Mouse (Mus musculus) limb, embryonic 10.5 days (tissue): ENCODE measurements around the gene Tysnd1. TPM values are rescaled to one million over a fixed set of nuclear protein-coding genes. Genes with fewer than 3 reads are reported as not detected.
A peak's percentile ranks its signal among the peaks of the same experiment; 100 is the strongest.

Source experiments
- DNase-seq: peaks from one replicate; pipeline ENCODE4 v3.0.0-alpha.2; 2017; ENCODE audit warnings: low spot score
- H3K27ac ChIP-seq: fragments of 300-500 bp; sonication (generic); 2 replicates; pipeline ENCODE4 v1.5.1; 2016; ENCODE audit warnings: mild to moderate bottlenecking
- H3K27me3 ChIP-seq: fragments of 300-500 bp; sonication (generic); 2 replicates; pipeline ENCODE4 v1.6.1; 2016; ENCODE audit warnings: low read depth, mild to moderate bottlenecking; ENCODE audit not compliant: poor library complexity, severe bottlenecking
- H3K36me3 ChIP-seq: fragments of 300-500 bp; sonication (generic); 2 replicates; pipeline ENCODE4 v1.6.1; 2016; ENCODE audit warnings: mild to moderate bottlenecking, moderate library complexity
- H3K4me1 ChIP-seq: fragments of 300-500 bp; sonication (generic); 2 replicates; pipeline ENCODE4 v1.6.1; 2016
- H3K4me3 ChIP-seq: fragments of 300-500 bp; sonication (generic); 2 replicates; pipeline ENCODE4 v1.5.1; 2016; ENCODE audit warnings: mild to moderate bottlenecking, moderate library complexity
- H3K9me3 ChIP-seq: fragments of 300-500 bp; sonication (generic); replicated peaks from 2 replicates; pipeline ENCODE4 v1.6.1; 2016; ENCODE audit warnings: mild to moderate bottlenecking
- WGBS: fragments of 180-500 bp; shearing (Covaris S2); methylation state at CpG from one replicate; pipeline ENCODE4 v1.1.7; 2016; 5-methylcytosine and 5-hydroxymethylcytosine counted together
- polyA plus RNA-seq: library from polyadenylated mRNA; unstranded; fragments of >200 nt; fragmentation: Nextera tagmentation; extraction: Ambion mirVana; gene quantifications from 2 replicates; pipeline ENCODE4 v1.2.1, GENCODE M21; 2016

The Tysnd1 gene
- polyA plus RNA-seq, 1 experiment from 2014 or later: 39.9 TPM

DNA sequence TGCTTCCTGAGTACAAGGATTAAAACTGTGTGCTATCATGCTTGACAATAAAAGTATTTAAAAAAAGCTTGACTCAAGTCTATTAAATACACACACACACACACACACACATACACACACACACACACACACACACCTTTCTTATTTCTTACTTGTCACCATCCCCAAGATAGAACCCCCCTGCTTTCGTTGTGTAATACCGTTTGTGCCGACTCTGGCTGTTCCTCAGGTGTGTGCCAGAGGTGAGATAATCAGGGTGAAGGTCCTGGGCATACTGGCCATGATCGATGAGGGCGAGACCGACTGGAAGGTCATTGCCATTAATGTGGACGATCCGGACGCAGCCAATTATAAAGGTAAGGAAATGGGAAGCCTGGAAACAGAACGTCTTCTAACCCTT lies 30.2 kb upstream of the Tysnd1 start:
- H3K27me3 ChIP-seq: no peaks in the 10 kb centered on the region
- H3K4me3 ChIP-seq: no peak overlapping the region
- no peak overlapping the region for H3K27ac ChIP-seq
- H3K4me1 ChIP-seq: no peaks in the 10 kb centered on the region
- DNase-seq: no peak
- no peaks in the 10 kb centered on the region for H3K9me3 ChIP-seq
- peaks cover 99% of the 10 kb centered on the region for H3K36me3 ChIP-seq
- WGBS: 93% methylated on average over 10 of the region's 10 CpGs

DNA sequence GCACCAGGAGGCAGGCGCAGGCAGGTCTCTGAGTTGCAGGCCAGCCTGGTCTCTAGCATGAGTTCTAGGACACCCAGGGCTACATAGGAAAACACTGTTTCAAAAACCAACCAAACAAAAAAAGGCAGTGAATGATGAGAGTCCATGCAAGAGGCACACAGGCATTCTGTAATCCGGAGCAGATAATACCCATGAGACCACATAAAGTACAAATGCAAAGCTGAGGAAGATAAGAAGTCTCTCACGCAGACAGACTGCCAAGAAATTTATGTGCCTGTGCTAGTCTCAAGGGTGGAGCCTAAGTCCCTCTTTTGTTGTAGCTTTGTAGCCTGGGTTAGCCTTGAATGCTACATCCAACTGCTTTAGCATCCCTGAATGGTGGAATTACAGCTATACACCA lies 29.7 kb upstream of the Tysnd1 start:
- no peak overlapping the region for H3K4me3 ChIP-seq
- no peaks in the 10 kb centered on the region for H3K27me3 ChIP-seq
- H3K36me3 ChIP-seq: peaks cover 99% of the 10 kb centered on the region
- WGBS: 94% methylated on average over 3 of the region's 3 CpGs
- H3K4me1 ChIP-seq: no peaks in the 10 kb centered on the region
- no peak overlapping the region for H3K27ac ChIP-seq
- no peaks in the 10 kb centered on the region for H3K9me3 ChIP-seq
- no peak for DNase-seq

GRCm38 (mm10) chr10:61669289-61669688 lies 26.0 kb upstream of the Tysnd1 start:
- Histone ChIP-seq H3K27ac (no peak overlapping the region), H3K9me3 (no peaks in the 10 kb centered on the region), H3K4me1 (no peaks in the 10 kb centered on the region), H3K27me3 (no peaks in the 10 kb centered on the region), H3K36me3 (peaks cover 96% of the 10 kb centered on the region), H3K4me3 (no peak overlapping the region)
- 94% methylated on average over 7 of the region's 7 CpGs for WGBS
- DNase-seq: no peak

- no peaks in the 10 kb centered on the region for H3K9me3 ChIP-seq
- DNase-seq: no peak
- peaks cover 96% of the 10 kb centered on the region for H3K36me3 ChIP-seq
- H3K4me1 ChIP-seq: no peaks in the 10 kb centered on the region
- H3K27me3 ChIP-seq: no peaks in the 10 kb centered on the region
- H3K4me3 ChIP-seq: no peak overlapping the region
- no peak overlapping the region for H3K27ac ChIP-seq
Observed at GRCm38 (mm10) chr10:61669896-61670295, 25.4 kb upstream of the Tysnd1 start.

DNA sequence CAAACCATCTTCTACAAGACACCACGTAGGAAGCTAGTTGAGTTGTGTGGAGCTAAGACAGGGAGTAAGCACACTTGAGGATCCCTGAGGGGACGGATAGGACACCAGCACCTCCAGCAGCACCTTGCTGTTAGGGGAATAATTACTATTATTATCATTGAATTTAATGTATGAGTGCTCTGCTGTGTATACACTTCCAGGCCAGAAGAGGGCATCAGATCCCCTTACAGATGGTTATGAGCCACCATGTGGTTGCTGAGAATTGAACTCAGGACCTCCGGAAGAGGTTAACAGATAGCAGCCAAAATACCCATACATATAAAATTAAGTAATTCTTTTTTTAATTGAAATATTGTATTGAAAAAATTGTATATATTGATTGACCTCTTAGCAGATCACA lies 24.6 kb upstream of the Tysnd1 start:
- Histone ChIP-seq H3K36me3 (peaks cover 94% of the 10 kb centered on the region), H3K4me3 (no peak overlapping the region), H3K27me3 (no peaks in the 10 kb centered on the region), H3K9me3 (no peaks in the 10 kb centered on the region), H3K4me1 (no peaks in the 10 kb centered on the region), H3K27ac (no peak overlapping the region)
- DNase-seq: no peak
- WGBS: 95% methylated on average over 3 of the region's 3 CpGs

DNA sequence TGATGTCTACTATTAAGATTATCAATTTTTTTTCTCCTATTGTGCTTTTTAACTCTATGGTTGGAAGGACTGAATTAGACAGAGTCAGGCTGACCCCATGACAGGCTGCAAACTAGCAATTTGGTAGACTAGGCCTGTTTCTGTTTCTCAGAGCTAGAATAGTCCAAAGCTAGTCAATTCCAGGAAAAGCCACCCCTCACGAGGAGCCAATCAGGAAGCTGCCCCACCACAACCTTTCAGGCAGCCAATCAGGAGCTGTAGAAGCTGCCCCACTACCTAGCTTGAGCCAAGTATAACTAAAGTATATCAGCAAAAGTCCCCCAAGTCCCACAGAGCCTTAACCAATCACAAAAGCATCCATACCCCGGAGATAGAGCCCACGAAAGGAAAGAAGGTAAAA lies 19.4 kb upstream of the Tysnd1 start:
- H3K4me3 ChIP-seq: no peak overlapping the region
- H3K9me3 ChIP-seq: no peaks in the 10 kb centered on the region
- 80% methylated on average over 3 of the region's 3 CpGs for WGBS
- H3K36me3 ChIP-seq: peaks cover 50% of the 10 kb centered on the region
- peaks cover 12% of the 10 kb centered on the region for H3K4me1 ChIP-seq
- no peak for DNase-seq
- no peaks in the 10 kb centered on the region for H3K27me3 ChIP-seq
- H3K27ac ChIP-seq: no peak overlapping the region

DNA sequence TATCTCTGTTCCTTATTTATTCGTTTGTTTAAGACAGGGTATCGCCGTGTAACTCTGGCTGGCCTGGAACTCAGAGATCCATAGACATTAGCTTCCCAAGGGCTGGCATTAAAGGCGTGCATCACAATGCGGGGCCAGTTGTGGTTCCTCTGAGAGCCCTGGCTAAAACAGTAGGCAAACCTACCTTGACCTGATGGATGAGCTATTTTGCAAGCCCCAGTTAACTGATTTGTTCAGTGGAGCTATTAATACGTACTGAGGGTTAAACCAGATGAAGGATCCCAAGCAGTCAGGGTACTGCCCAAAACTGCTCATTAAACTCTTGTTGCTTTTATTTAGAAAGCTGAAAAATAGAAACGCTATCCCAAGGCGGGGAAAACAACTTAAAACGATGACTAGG lies 15.8 kb upstream of the Tysnd1 start:
- 40% methylated on average over 9 of the region's 9 CpGs for WGBS
- H3K27ac ChIP-seq: peak overlapping the region; percentile 93
- DNase-seq: no peak

GRCm38 (mm10) chr10:61680015-61680913 lies 15.1 kb upstream of the Tysnd1 start, which contains the start of gene Sar1a:
Gene Sar1a, plus strand, starts transcription at chr10:61680299.
- H3K27me3 ChIP-seq: no peaks in the 10 kb centered on the region
- peak within 1 kb of the TSS; percentile 97 for H3K4me3 ChIP-seq
- peaks cover 25% of the 10 kb centered on the region for H3K36me3 ChIP-seq
- peak within 1 kb of the TSS; percentile 93 for H3K27ac ChIP-seq
- H3K4me1 ChIP-seq: peaks cover 21% of the 10 kb centered on the region
- under 1% methylated on average over 77 of the region's 84 CpGs for WGBS
- DNase-seq: peak; percentile 100
- no peaks in the 10 kb centered on the region for H3K9me3 ChIP-seq

More for the DNA sequence above, 15.8 kb upstream of the Tysnd1 start:
- Histone ChIP-seq H3K9me3 (no peaks in the 10 kb centered on the region), H3K36me3 (peaks cover 25% of the 10 kb centered on the region), H3K4me1 (peaks cover 21% of the 10 kb centered on the region), H3K4me3 (peak overlapping the region; percentile 97), H3K27me3 (no peaks in the 10 kb centered on the region)

- no peaks in the 10 kb centered on the region for H3K4me1 ChIP-seq
- H3K4me3 ChIP-seq: no peak overlapping the region
- DNase-seq: no peak
- peaks cover 96% of the 10 kb centered on the region for H3K36me3 ChIP-seq
- WGBS: 93% methylated on average over 8 of the region's 8 CpGs
- no peak overlapping the region for H3K27ac ChIP-seq
- H3K27me3 ChIP-seq: no peaks in the 10 kb centered on the region
- H3K9me3 ChIP-seq: no peaks in the 10 kb centered on the region
Observed at GRCm38 (mm10) chr10:61689405-61689804, 5.9 kb upstream of the Tysnd1 start.

GRCm38 (mm10) chr10:61693563-61693962 lies 1.8 kb upstream of the Tysnd1 start:
- Histone ChIP-seq H3K4me1 (peaks cover 26% of the 10 kb centered on the region), H3K36me3 (peaks cover 68% of the 10 kb centered on the region), H3K9me3 (no peaks in the 10 kb centered on the region), H3K27me3 (no peaks in the 10 kb centered on the region), H3K4me3 (no peak overlapping the region), H3K27ac (no peak overlapping the region)
- 68% methylated on average over 4 of the region's 4 CpGs for WGBS
- DNase-seq: no peak

DNA sequence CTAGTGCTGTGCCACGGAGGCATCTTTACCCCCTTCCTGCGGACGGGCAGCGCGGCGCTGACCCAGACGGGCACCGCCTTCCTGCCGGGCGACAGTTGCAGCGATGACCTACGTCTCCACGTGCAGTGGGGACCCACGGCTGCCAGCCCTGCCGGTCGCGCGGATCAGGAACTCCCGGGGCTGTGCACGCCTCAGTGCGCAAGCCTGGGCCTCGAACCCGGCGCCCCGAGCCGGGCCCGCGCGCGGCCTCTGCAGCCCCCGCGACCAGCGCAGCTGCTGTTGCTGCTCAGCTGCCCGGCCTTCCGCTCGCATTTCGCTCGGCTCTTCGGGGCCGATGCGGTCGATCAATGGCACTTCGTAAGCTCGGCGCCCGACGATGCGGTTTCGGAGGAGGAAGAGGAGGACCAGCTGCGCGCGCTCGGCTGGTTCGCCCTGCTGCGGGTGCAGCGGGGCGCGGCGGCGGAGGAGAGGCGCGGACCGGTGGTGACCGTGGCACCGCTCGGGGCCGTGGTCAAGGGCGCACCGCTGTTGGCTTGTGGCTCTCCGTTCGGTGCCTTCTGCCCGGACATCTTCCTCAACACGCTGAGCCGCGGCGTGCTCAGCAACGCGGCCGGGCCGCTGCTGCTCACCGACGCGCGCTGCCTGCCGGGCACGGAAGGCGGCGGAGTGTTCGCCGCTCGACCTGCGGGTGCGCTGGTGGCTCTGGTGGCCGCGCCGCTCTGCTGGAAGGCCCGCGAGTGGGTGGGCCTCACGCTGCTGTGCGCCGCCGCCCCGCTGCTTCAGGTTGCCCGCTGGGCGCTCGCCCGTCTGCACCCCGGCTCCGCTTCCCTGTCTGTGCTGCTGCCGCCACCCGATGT lies 617 bp downstream of the Tysnd1 start:
- Histone ChIP-seq H3K4me3 (peak overlapping the region; percentile 97), H3K36me3 (peaks cover 62% of the 10 kb centered on the region), H3K27ac (peak overlapping the region; percentile 82), H3K27me3 (no peaks in the 10 kb centered on the region), H3K9me3 (no peaks in the 10 kb centered on the region), H3K4me1 (peaks cover 26% of the 10 kb centered on the region)
- WGBS: under 1% methylated on average over 111 of the region's 111 CpGs
- DNase-seq: peak; percentile 55

- WGBS: 13% methylated on average over 19 of the region's 19 CpGs
- no peak for DNase-seq
- peak overlapping the region; percentile 82 for H3K27ac ChIP-seq
- H3K4me3 ChIP-seq: peak overlapping the region; percentile 97
- no peaks in the 10 kb centered on the region for H3K9me3 ChIP-seq
- no peaks in the 10 kb centered on the region for H3K27me3 ChIP-seq
- peaks cover 26% of the 10 kb centered on the region for H3K4me1 ChIP-seq
- peaks cover 62% of the 10 kb centered on the region for H3K36me3 ChIP-seq
Observed at GRCm38 (mm10) chr10:61696560-61696823, 1.2 kb downstream of the Tysnd1 start.

- no peak overlapping the region for H3K27ac ChIP-seq
- peaks cover 26% of the 10 kb centered on the region for H3K4me1 ChIP-seq
- H3K36me3 ChIP-seq: peaks cover 62% of the 10 kb centered on the region
- peak overlapping the region; percentile 97 for H3K4me3 ChIP-seq
- H3K9me3 ChIP-seq: no peaks in the 10 kb centered on the region
- DNase-seq: no peak
- WGBS: 88% methylated on average over 2 of the region's 2 CpGs
- H3K27me3 ChIP-seq: no peaks in the 10 kb centered on the region
Observed at GRCm38 (mm10) chr10:61697028-61697427, 1.7 kb downstream of the Tysnd1 start.
